Mouse (Mus musculus): ENCODE measurements around the gene Vmn2r81.
"Not testable (repeated sequence)": the region's sequence is repeated elsewhere in the genome, so short reads cannot be mapped to it uniquely, and the experiment has no call there.

Vmn2r81 gene

GRCm38 (mm10) chr10:79247392-79247791 is at the start of gene Vmn2r81:
Vmn2r81 (plus strand) TSS chr10:79247692.
- not testable (repeated sequence) for DNase-seq (ENCODE audit: low read depth)

GRCm38 (mm10) chr10:79199973-79200372 is 47.5 kb upstream of the Vmn2r81 start:
- not testable (repeated sequence) for DNase-seq (ENCODE audit: low read depth)

GRCm38 (mm10) chr10:79220432-79220831 is 27.1 kb upstream of the Vmn2r81 start:
- DNase-seq (ENCODE audit: low read depth) = no peak

GRCm38 (mm10) chr10:79221606-79222005 is 25.9 kb upstream of the Vmn2r81 start:
- no peak for DNase-seq (ENCODE audit: low read depth)

- no peak for DNase-seq (ENCODE audit: low read depth)
These were observed 25.3 kb upstream of the Vmn2r81 start for GRCm38 (mm10) chr10:79222214-79222613.

- peak; percentile 21 for DNase-seq (ENCODE audit: low read depth)
These were observed 74.7 kb downstream of the Vmn2r81 start for GRCm38 (mm10) chr10:79322033-79322736.

GRCm38 (mm10) chr10:79322737-79323086 is 75.2 kb downstream of the Vmn2r81 start:
- no peak for DNase-seq (ENCODE audit: low read depth)
